Mouse (Mus musculus): ENCODE measurements around the gene Fxyd4. TPM values are rescaled to one million over a fixed set of nuclear protein-coding genes. Genes with fewer than 3 reads are reported as not detected.
A peak's percentile ranks its signal among the peaks of the same experiment; 100 is the strongest.

Fxyd4 gene
- 12.4 and 19.8 TPM in 2 replicates for polyA plus RNA-seq (2015; fragmentation: Nextera tagmentation; extraction: Ambion mirVana)

- H3K27me3 ChIP-seq (replicated peaks; ENCODE audit: insufficient read depth, low read length): no peaks in the 10 kb centered on the region
- whole genome bisulfite sequencing: 45% methylated on average over 10 of the region's 10 CpGs
- peak; percentile 59 for DNase-seq (ENCODE audit: low spot score)
- no peaks in the 10 kb centered on the region for H3K4me1 ChIP-seq (ENCODE audit: insufficient read depth, low read depth, low read length)
- H3K4me3 ChIP-seq (ENCODE audit: low read depth, low read length): no peak within 1 kb of the TSS
- no peak within 1 kb of the TSS for H3K9ac ChIP-seq (replicated peaks; ENCODE audit: low read depth)
- ATAC-seq: peak; percentile 88
- TF ChIP-seq EP300 (IDR thresholded peaks at IDR 0.05) (no peak), CTCF (IDR thresholded peaks at IDR 0.05) (no peak)
- no peaks in the 10 kb centered on the region for H3K9me3 ChIP-seq (ENCODE audit: low read length)
- H3K36me3 ChIP-seq (ENCODE audit: insufficient read depth, low read length): no peaks in the 10 kb centered on the region
- H3K27ac ChIP-seq (ENCODE audit: low read length): 0 out of 2 replicates have a peak within 1 kb of the TSS, but pooled peaks have one; percentile 26
- H3K4me2 ChIP-seq (replicated peaks; ENCODE audit: low read depth, low read length): no peak within 1 kb of the TSS
Observed at GRCm38 (mm10) chr6:117937222-117937932, at the start of gene Fxyd4. Fxyd4 (minus strand) TSS chr6:117937692.

- H3K9ac ChIP-seq (replicated peaks; ENCODE audit: low read depth): no peak overlapping the region
- ATAC-seq (no peak), DNase-seq (ENCODE audit: low spot score) (no peak)
- TF ChIP-seq CTCF (IDR thresholded peaks at IDR 0.05) (peak; percentile 54), EP300 (IDR thresholded peaks at IDR 0.05) (no peak)
- WGBS: 47% methylated on average over 5 of the region's 5 CpGs
- H3K27me3 ChIP-seq (replicated peaks; ENCODE audit: insufficient read depth, low read length): no peaks in the 10 kb centered on the region
- no peak overlapping the region for H3K4me3 ChIP-seq (ENCODE audit: low read depth, low read length)
- no peaks in the 10 kb centered on the region for H3K4me1 ChIP-seq (ENCODE audit: insufficient read depth, low read depth, low read length)
- H3K4me2 ChIP-seq (replicated peaks; ENCODE audit: low read depth, low read length): no peak overlapping the region
- no peaks in the 10 kb centered on the region for H3K36me3 ChIP-seq (ENCODE audit: insufficient read depth, low read length)
- no peak overlapping the region for H3K27ac ChIP-seq (ENCODE audit: low read length)
- H3K9me3 ChIP-seq (ENCODE audit: low read length): no peaks in the 10 kb centered on the region
Observed at GRCm38 (mm10) chr6:117987173-117987572, 49.7 kb upstream of the Fxyd4 start.

- Histone ChIP-seq H3K9me3 (ENCODE audit: low read length) (no peaks in the 10 kb centered on the region), H3K4me2 (replicated peaks; ENCODE audit: low read depth, low read length) (no peak overlapping the region), H3K4me3 (ENCODE audit: low read depth, low read length) (no peak overlapping the region), H3K27me3 (replicated peaks; ENCODE audit: insufficient read depth, low read length) (no peaks in the 10 kb centered on the region), H3K9ac (replicated peaks; ENCODE audit: low read depth) (no peak overlapping the region), H3K27ac (ENCODE audit: low read length) (no peak overlapping the region), H3K4me1 (ENCODE audit: insufficient read depth, low read depth, low read length) (no peaks in the 10 kb centered on the region), H3K36me3 (ENCODE audit: insufficient read depth, low read length) (no peaks in the 10 kb centered on the region)
- DNase-seq (ENCODE audit: low spot score) (peak; percentile 45), ATAC-seq (peak; percentile 57)
- WGBS: 23% methylated on average over 9 of the region's 9 CpGs
- TF ChIP-seq EP300 (IDR thresholded peaks at IDR 0.05) (no peak), CTCF (IDR thresholded peaks at IDR 0.05) (peak; percentile 64)
Observed at GRCm38 (mm10) chr6:117966729-117967128, 29.2 kb upstream of the Fxyd4 start.

- ATAC-seq: no peak
- Histone ChIP-seq H3K36me3 (ENCODE audit: insufficient read depth, low read length) (no peaks in the 10 kb centered on the region), H3K27ac (ENCODE audit: low read length) (no peak overlapping the region), H3K9me3 (ENCODE audit: low read length) (no peaks in the 10 kb centered on the region), H3K9ac (replicated peaks; ENCODE audit: low read depth) (no peak overlapping the region), H3K4me2 (replicated peaks; ENCODE audit: low read depth, low read length) (no peak overlapping the region), H3K27me3 (replicated peaks; ENCODE audit: insufficient read depth, low read length) (no peaks in the 10 kb centered on the region), H3K4me3 (ENCODE audit: low read depth, low read length) (no peak overlapping the region), H3K4me1 (ENCODE audit: insufficient read depth, low read depth, low read length) (no peaks in the 10 kb centered on the region)
- whole genome bisulfite sequencing: 81% methylated on average over 3 of the region's 3 CpGs
- DNase-seq (ENCODE audit: low spot score): no peak
- TF ChIP-seq CTCF (IDR thresholded peaks at IDR 0.05) (peak; percentile 36; the same call in 1 of the 2 replicates), EP300 (IDR thresholded peaks at IDR 0.05) (no peak)
Observed at GRCm38 (mm10) chr6:117963201-117963600, 25.7 kb upstream of the Fxyd4 start.

- no peak overlapping the region for H3K4me2 ChIP-seq (replicated peaks; ENCODE audit: low read depth, low read length)
- no peaks in the 10 kb centered on the region for H3K36me3 ChIP-seq (ENCODE audit: insufficient read depth, low read length)
- TF ChIP-seq CTCF (IDR thresholded peaks at IDR 0.05): peak; percentile 36
- no peak for TF ChIP-seq EP300 (IDR thresholded peaks at IDR 0.05)
- ATAC-seq: no peak
- H3K9me3 ChIP-seq (ENCODE audit: low read length): no peaks in the 10 kb centered on the region
- H3K27me3 ChIP-seq (replicated peaks; ENCODE audit: insufficient read depth, low read length): no peaks in the 10 kb centered on the region
- WGBS: 27% methylated on average over 14 of the region's 14 CpGs
- H3K4me1 ChIP-seq (ENCODE audit: insufficient read depth, low read depth, low read length): no peaks in the 10 kb centered on the region
- no peak overlapping the region for H3K27ac ChIP-seq (ENCODE audit: low read length)
- H3K9ac ChIP-seq (replicated peaks; ENCODE audit: low read depth): no peak overlapping the region
- no peak overlapping the region for H3K4me3 ChIP-seq (ENCODE audit: low read depth, low read length)
- DNase-seq (ENCODE audit: low spot score): no peak
Observed at GRCm38 (mm10) chr6:117956851-117957501, 19.5 kb upstream of the Fxyd4 start.

GRCm38 (mm10) chr6:117956161-117956560 is 18.7 kb upstream of the Fxyd4 start:
- DNase-seq (ENCODE audit: low spot score): no peak
- H3K9ac ChIP-seq (replicated peaks; ENCODE audit: low read depth): no peak overlapping the region
- H3K27me3 ChIP-seq (replicated peaks; ENCODE audit: insufficient read depth, low read length): no peaks in the 10 kb centered on the region
- TF ChIP-seq EP300 (IDR thresholded peaks at IDR 0.05) (no peak), CTCF (IDR thresholded peaks at IDR 0.05) (no peak)
- no peaks in the 10 kb centered on the region for H3K4me1 ChIP-seq (ENCODE audit: insufficient read depth, low read depth, low read length)
- no peaks in the 10 kb centered on the region for H3K36me3 ChIP-seq (ENCODE audit: insufficient read depth, low read length)
- WGBS: 64% methylated on average over 6 of the region's 6 CpGs
- ATAC-seq: no peak
- no peak overlapping the region for H3K27ac ChIP-seq (ENCODE audit: low read length)
- H3K4me2 ChIP-seq (replicated peaks; ENCODE audit: low read depth, low read length): no peak overlapping the region
- no peaks in the 10 kb centered on the region for H3K9me3 ChIP-seq (ENCODE audit: low read length)
- H3K4me3 ChIP-seq (ENCODE audit: low read depth, low read length): no peak overlapping the region

All from lung, postnatal 0 days (tissue).